Mouse (Mus musculus) thymus, adult 2 months (tissue): Measurements from ENCODE around the gene Olfr464.

Experiments used
- CTCF ChIP-seq: fragments of 200-500 bp; IDR thresholded peaks from 2 replicates; pipeline ENCODE4 v1.5.1; 2012; ENCODE audit warnings: mild to moderate bottlenecking, control low read depth, low read length, moderate library complexity, borderline replicate concordance; ENCODE audit not compliant: control insufficient read depth, poor library complexity, insufficient read depth; ENCODE audit errors: extremely low read depth
- POLR2A ChIP-seq: fragments of 200-500 bp; IDR thresholded peaks from 2 replicates; pipeline ENCODE4 v1.6.1; 2012; ENCODE audit warnings: mild to moderate bottlenecking, low read length, control low read depth, moderate library complexity; ENCODE audit not compliant: control insufficient read depth, poor library complexity, insufficient read depth; ENCODE audit errors: extremely low read depth

DNA sequence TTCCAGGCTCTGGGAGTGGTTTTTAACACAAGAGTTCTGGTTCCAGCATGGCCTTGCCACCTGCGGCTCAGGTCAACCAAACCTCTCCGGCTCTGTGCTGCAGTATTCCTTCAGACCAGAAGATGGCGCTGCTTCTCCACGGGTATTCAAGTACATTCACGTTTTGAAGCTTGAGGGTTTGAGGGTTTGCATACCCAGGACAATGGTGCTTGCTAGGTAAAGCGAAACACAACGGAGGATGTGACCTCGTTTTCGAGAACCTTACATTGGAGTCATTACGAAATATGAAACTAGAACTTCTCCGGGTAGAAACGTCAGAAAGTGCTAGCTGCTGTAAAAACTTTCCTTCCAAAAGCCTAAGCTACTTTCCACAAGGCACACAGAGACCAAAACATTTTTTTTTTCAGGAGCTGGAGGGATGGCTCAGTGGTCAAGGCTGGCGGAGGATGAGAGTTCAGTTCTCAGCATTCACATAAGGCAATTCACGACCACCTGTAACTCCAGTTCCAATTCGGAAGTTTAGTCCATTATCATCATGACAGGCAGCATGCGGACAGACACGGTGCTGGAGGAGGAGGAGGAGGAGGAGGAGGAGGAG is 47.0 kb upstream of the Olfr464 start:
- TF ChIP-seq CTCF (peak; percentile 67; the same call in 1 of the 2 replicates), POLR2A (no peak)
